Mouse (Mus musculus): ENCODE results near the gene 4933400A11Rik.
A peak's percentile ranks its signal among the peaks of the same experiment; 100 is the strongest.

4933400A11Rik gene

GRCm38 (mm10) chrX:169779535-169779934 lies at the start of gene 4933400A11Rik:
Gene 4933400A11Rik (minus strand): TSS chrX:169779635.
- DNase-seq, result no peak

GRCm38 (mm10) chrX:169828136-169828535 lies 48.7 kb upstream of the 4933400A11Rik start:
- DNase-seq, result peak in 1 of 2 experiments; percentile 2

- no peak for DNase-seq
These were observed 48.3 kb upstream of the 4933400A11Rik start for GRCm38 (mm10) chrX:169827720-169828119.

- DNase-seq, result no peak
These were observed 47.5 kb upstream of the 4933400A11Rik start for GRCm38 (mm10) chrX:169826947-169827346.

- DNase-seq, result no peak
These were observed 34.2 kb upstream of the 4933400A11Rik start for GRCm38 (mm10) chrX:169813673-169814072.

GRCm38 (mm10) chrX:169811783-169812182 lies 32.3 kb upstream of the 4933400A11Rik start:
- DNase-seq, result no peak

- no peak for DNase-seq
These were observed 31.9 kb upstream of the 4933400A11Rik start for GRCm38 (mm10) chrX:169811318-169811717.

- no peak for DNase-seq
These were observed 28.3 kb upstream of the 4933400A11Rik start for GRCm38 (mm10) chrX:169807744-169808143.

- DNase-seq, result no peak
These were observed 26.4 kb upstream of the 4933400A11Rik start for GRCm38 (mm10) chrX:169805791-169806190.

- no peak for DNase-seq
These were observed 20.8 kb upstream of the 4933400A11Rik start for GRCm38 (mm10) chrX:169800238-169800637.

- DNase-seq, result peak; percentile 26 to 38
These were observed 19.7 kb upstream of the 4933400A11Rik start for GRCm38 (mm10) chrX:169798987-169799680.

GRCm38 (mm10) chrX:169797148-169797547 lies 17.7 kb upstream of the 4933400A11Rik start:
- DNase-seq, result no peak

- DNase-seq, result peak; percentile 11 to 29
These were observed 15.4 kb upstream of the 4933400A11Rik start for GRCm38 (mm10) chrX:169794831-169795311.

GRCm38 (mm10) chrX:169794421-169794820 lies 15.0 kb upstream of the 4933400A11Rik start:
- DNase-seq, result no peak

- DNase-seq, result no peak
These were observed 13.4 kb upstream of the 4933400A11Rik start for GRCm38 (mm10) chrX:169792879-169793278.

GRCm38 (mm10) chrX:169789702-169790101 lies 10.3 kb upstream of the 4933400A11Rik start:
- no peak for DNase-seq

- no peak for DNase-seq
These were observed 21.4 kb downstream of the 4933400A11Rik start for GRCm38 (mm10) chrX:169758001-169758400.

- DNase-seq, result no peak
These were observed 44.0 kb downstream of the 4933400A11Rik start for GRCm38 (mm10) chrX:169735387-169735969.

Data from kidney, postnatal 36 days (tissue).